ENCODE assay signal across 17 mouse cellular contexts in genomic region chr17:85088401-85088800, GRCm38 (mm10). TPM values are rescaled to one million over a fixed set of nuclear protein-coding genes. Genes with fewer than 3 reads are reported as not detected.
DNase-seq lines count a peak whose midpoint lies in the region; ATAC-seq and TF ChIP-seq lines count a peak whose summit lies in the region.
"Had no signal": no experiment of that assay in that cellular context is flagged by ENCODE, and none has a peak within 500 bp of the region (broad histone marks: within the 10 kb centered on the region; RNA-seq: fewer than 3 reads in every experiment).

No protein-coding gene starts in this region.

- peaks cover 9% of the 10 kb centered on the region for H3K4me1 ChIP-seq in forebrain, postnatal 0 days (ENCODE audit: insufficient read depth)
- no peaks in the 10 kb centered on the region; the same call in 1 of the 2 replicates for H3K4me1 ChIP-seq in forebrain, embryonic 11.5 days (replicated peaks; ENCODE audit: control insufficient read depth, insufficient read depth, low read length)
- peaks cover 31% of the 10 kb centered on the region for H3K4me1 ChIP-seq in hindbrain, embryonic 15.5 days (replicated peaks)
- no peaks in the 10 kb centered on the region for H3K4me1 ChIP-seq in hindbrain, embryonic 11.5 days (replicated peaks; ENCODE audit: control insufficient read depth, insufficient read depth, low read length)
- H3K4me1 ChIP-seq in cortical plate, adult 2 months (ENCODE audit: control insufficient read depth, insufficient read depth, low read length): peaks cover 7% of the 10 kb centered on the region
- peaks cover 16% of the 10 kb centered on the region for H3K4me1 ChIP-seq in midbrain, embryonic 14.5 days (ENCODE audit: control insufficient read depth, insufficient read depth, low read length)

- no peak overlapping the region for H3K9ac ChIP-seq in forebrain, postnatal 0 days
- no peak overlapping the region for H3K9ac ChIP-seq in forebrain, embryonic 11.5 days (ENCODE audit: low read length)
- H3K9ac ChIP-seq in hindbrain, embryonic 15.5 days: no peak overlapping the region
- no peak overlapping the region for H3K9ac ChIP-seq in hindbrain, embryonic 11.5 days (ENCODE audit: low read depth, low read length)
- H3K9ac ChIP-seq in midbrain, embryonic 14.5 days (replicated peaks; ENCODE audit: low read length): no peak overlapping the region
- H3K9ac ChIP-seq: limb, embryonic 13.5 days; liver, embryonic 14.5 days; stomach, embryonic 15.5 days had no signal

- TF ChIP-seq POLR2A in cortical plate, adult 2 months (IDR thresholded peaks at IDR 0.05; ENCODE audit: extremely low read depth, insufficient read depth, low read length): no peak

- ATAC-seq in forebrain, postnatal 0 days: no peak
- ATAC-seq in forebrain, embryonic 11.5 days (replicated peaks; ENCODE audit: low FRiP score): no peak
- ATAC-seq in hindbrain, embryonic 15.5 days (ENCODE audit: low FRiP score, low read depth): no peak
- ATAC-seq in hindbrain, embryonic 11.5 days (ENCODE audit: low FRiP score): no peak
- ATAC-seq in midbrain, embryonic 14.5 days (ENCODE audit: low FRiP score, low TSS enrichment): no peak
- ATAC-seq: forebrain, embryonic 14.5 days; intestine, embryonic 16.5 days had no signal

- no peak overlapping the region for H3K27ac ChIP-seq in forebrain, postnatal 0 days (ENCODE audit: low read depth, low read length)
- no peak overlapping the region for H3K27ac ChIP-seq in forebrain, embryonic 11.5 days (ENCODE audit: low read depth, low read length)
- no peak overlapping the region for H3K27ac ChIP-seq in hindbrain, embryonic 15.5 days (replicated peaks)
- no peak overlapping the region for H3K27ac ChIP-seq in hindbrain, embryonic 11.5 days (ENCODE audit: low read depth, low read length)
- H3K27ac ChIP-seq in cortical plate, adult 2 months (ENCODE audit: insufficient read depth, low read length): no peak overlapping the region
- H3K27ac ChIP-seq in midbrain, embryonic 14.5 days (replicated peaks; ENCODE audit: low read depth, low read length): no peak overlapping the region
- H3K27ac ChIP-seq: limb, embryonic 13.5 days; liver, embryonic 14.5 days; stomach, embryonic 15.5 days had no signal

- H3K4me2 ChIP-seq in forebrain, postnatal 0 days (ENCODE audit: low read depth): peak overlapping the region; percentile 72
- H3K4me2 ChIP-seq in forebrain, embryonic 11.5 days (ENCODE audit: low read depth, low read length, severe bottlenecking): no peak overlapping the region
- peak overlapping the region; percentile 88 for H3K4me2 ChIP-seq in hindbrain, embryonic 15.5 days
- H3K4me2 ChIP-seq in hindbrain, embryonic 11.5 days (replicated peaks; ENCODE audit: low read depth, low read length): no peak overlapping the region
- H3K4me2 ChIP-seq in midbrain, embryonic 14.5 days (ENCODE audit: low read length): peak overlapping the region; percentile 83

- WGBS in forebrain, postnatal 0 days: 86% methylated on average over 11 of the region's 11 CpGs
- 89% methylated on average over 11 of the region's 11 CpGs for WGBS in forebrain, embryonic 11.5 days
- 86% methylated on average over 11 of the region's 11 CpGs for WGBS in hindbrain, embryonic 15.5 days
- 92% methylated on average over 11 of the region's 11 CpGs for WGBS in hindbrain, embryonic 11.5 days
- WGBS in midbrain, embryonic 14.5 days: 81% methylated on average over 11 of the region's 11 CpGs

- no peaks in the 10 kb centered on the region for H3K27me3 ChIP-seq in forebrain, postnatal 0 days (ENCODE audit: insufficient read depth, low read length)
- no peaks in the 10 kb centered on the region for H3K27me3 ChIP-seq in forebrain, embryonic 11.5 days (ENCODE audit: control insufficient read depth, insufficient read depth, low read length)
- no peaks in the 10 kb centered on the region for H3K27me3 ChIP-seq in hindbrain, embryonic 15.5 days
- H3K27me3 ChIP-seq in hindbrain, embryonic 11.5 days (ENCODE audit: control insufficient read depth, insufficient read depth, low read length): no peaks in the 10 kb centered on the region
- H3K27me3 ChIP-seq in midbrain, embryonic 14.5 days (ENCODE audit: control insufficient read depth, insufficient read depth, low read length): no peaks in the 10 kb centered on the region
- H3K27me3 ChIP-seq: limb, embryonic 13.5 days; stomach, embryonic 15.5 days had no signal

- peak overlapping the region; percentile 93; the same call in 1 of the 2 replicates for H3K4me3 ChIP-seq in forebrain, postnatal 0 days (ENCODE audit: low read depth, low read length)
- no peak overlapping the region for H3K4me3 ChIP-seq in forebrain, embryonic 11.5 days (ENCODE audit: low read depth, low read length)
- H3K4me3 ChIP-seq in hindbrain, embryonic 15.5 days: 0 out of 2 replicates have a peak overlapping the region, but pooled peaks have one; percentile 86
- no peak overlapping the region for H3K4me3 ChIP-seq in hindbrain, embryonic 11.5 days (ENCODE audit: low read depth, low read length)
- peak overlapping the region; percentile 93; the same call in 1 of the 2 replicates for H3K4me3 ChIP-seq in cortical plate, adult 2 months (ENCODE audit: insufficient read depth, low read length)
- H3K4me3 ChIP-seq in midbrain, embryonic 14.5 days (replicated peaks; ENCODE audit: low read depth, low read length): no peak overlapping the region

- no peak for TF ChIP-seq CTCF in forebrain, postnatal 0 days (IDR thresholded peaks at IDR 0.05; ENCODE audit: low read depth)
- TF ChIP-seq CTCF in cortical plate, adult 2 months (IDR thresholded peaks at IDR 0.05; ENCODE audit: extremely low read depth, insufficient read depth, low read length): no peak

- no peak for DNase-seq in forebrain, postnatal 0 days
- no peak for DNase-seq in forebrain, embryonic 11.5 days (ENCODE audit: low spot score)
- DNase-seq in hindbrain, embryonic 11.5 days (ENCODE audit: low spot score): no peak
- DNase-seq in midbrain, embryonic 14.5 days: no peak
- DNase-seq in urinary bladder, adult 2 months (ENCODE audit: low spot score): no peak
- no peak for DNase-seq in lung, postnatal 36 days
- DNase-seq: adrenal gland, postnatal 10 days; B cell, adult 2 months; right cerebral cortex, postnatal 14 days; thymus, adult 2 months had no signal

- no peaks in the 10 kb centered on the region for H3K9me3 ChIP-seq in forebrain, postnatal 0 days (ENCODE audit: low read length)
- no peaks in the 10 kb centered on the region for H3K9me3 ChIP-seq in forebrain, embryonic 11.5 days (ENCODE audit: control insufficient read depth, low read length)
- no peaks in the 10 kb centered on the region for H3K9me3 ChIP-seq in hindbrain, embryonic 15.5 days
- no peaks in the 10 kb centered on the region for H3K9me3 ChIP-seq in hindbrain, embryonic 11.5 days (ENCODE audit: control insufficient read depth, low read length)
- no peaks in the 10 kb centered on the region for H3K9me3 ChIP-seq in midbrain, embryonic 14.5 days (ENCODE audit: control insufficient read depth, low read length)
- H3K9me3 ChIP-seq: limb, embryonic 13.5 days; stomach, embryonic 15.5 days had no signal

- H3K36me3 ChIP-seq in forebrain, postnatal 0 days (ENCODE audit: insufficient read depth): no peaks in the 10 kb centered on the region; the same call in 1 of the 2 replicates
- no peaks in the 10 kb centered on the region for H3K36me3 ChIP-seq in forebrain, embryonic 11.5 days (ENCODE audit: control insufficient read depth, insufficient read depth, low read length)
- H3K36me3 ChIP-seq in hindbrain, embryonic 15.5 days: no peaks in the 10 kb centered on the region
- H3K36me3 ChIP-seq in hindbrain, embryonic 11.5 days (ENCODE audit: control insufficient read depth, insufficient read depth, low read length): no peaks in the 10 kb centered on the region
- no peaks in the 10 kb centered on the region for H3K36me3 ChIP-seq in midbrain, embryonic 14.5 days (ENCODE audit: control insufficient read depth, insufficient read depth, low read length)
- H3K36me3 ChIP-seq: limb, embryonic 13.5 days; stomach, embryonic 15.5 days had no signal

RNA-seq across cellular contexts. Expression of gene Prepl, which starts 1.6 kb away (rescaled TPM):
- total RNA-seq in forebrain, postnatal 0 days (2014; rRNA removed): 70.4 and 107 TPM in 2 replicates
- polyA plus RNA-seq in forebrain, postnatal 0 days (2015; fragmentation: Nextera tagmentation; extraction: Ambion mirVana): 89.4 and 105 TPM in 2 replicates
- polyA plus RNA-seq in forebrain, embryonic 11.5 days (2014; fragmentation: Nextera tagmentation; extraction: Ambion mirVana): 45.2 and 46.4 TPM in 2 replicates
- polyA plus RNA-seq in hindbrain, embryonic 15.5 days (2015; fragmentation: Nextera tagmentation; extraction: Ambion mirVana): 115 and 129 TPM in 2 replicates
- 55.2 and 64.8 TPM in 2 replicates for polyA plus RNA-seq in hindbrain, embryonic 11.5 days (2014; fragmentation: Nextera tagmentation; extraction: Ambion mirVana)
- 259 and 262 TPM in 2 replicates for polyA plus RNA-seq in cortical plate, adult 2 months (2012; rRNA removed)
- polyA plus RNA-seq in midbrain, embryonic 14.5 days (2014; fragmentation: Nextera tagmentation; extraction: Ambion mirVana): 97.7 and 129 TPM in 2 replicates
- polyA plus RNA-seq in urinary bladder, adult 2 months (2012; rRNA removed): 32.5 and 35.4 TPM in 2 replicates

RNA-seq across cellular contexts. Expression of gene Camkmt, which starts 2.0 kb away (rescaled TPM):
- total RNA-seq in forebrain, postnatal 0 days (2014; rRNA removed): 11.6 and 14.3 TPM in 2 replicates
- 13.7 and 16.4 TPM in 2 replicates for polyA plus RNA-seq in forebrain, postnatal 0 days (2015; fragmentation: Nextera tagmentation; extraction: Ambion mirVana)
- 14.6 and 15.9 TPM in 2 replicates for polyA plus RNA-seq in forebrain, embryonic 11.5 days (2014; fragmentation: Nextera tagmentation; extraction: Ambion mirVana)
- 20.1 and 20.8 TPM in 2 replicates for polyA plus RNA-seq in hindbrain, embryonic 15.5 days (2015; fragmentation: Nextera tagmentation; extraction: Ambion mirVana)
- 15.3 and 16.7 TPM in 2 replicates for polyA plus RNA-seq in hindbrain, embryonic 11.5 days (2014; fragmentation: Nextera tagmentation; extraction: Ambion mirVana)
- polyA plus RNA-seq in cortical plate, adult 2 months (2012; rRNA removed): 6.8 and 7.0 TPM in 2 replicates
- 19.4 and 20.8 TPM in 2 replicates for polyA plus RNA-seq in midbrain, embryonic 14.5 days (2014; fragmentation: Nextera tagmentation; extraction: Ambion mirVana)
- polyA plus RNA-seq in urinary bladder, adult 2 months (2012; rRNA removed): 2.7 and 2.9 TPM in 2 replicates

Comparison
In these comparisons a context has a peak if more than half of its experiments do, and no peak if none do; other contexts are left out.
1. H3K4me2 ChIP-seq: peak in forebrain, postnatal 0 days (single experiment), hindbrain, embryonic 15.5 days (single experiment) and midbrain, embryonic 14.5 days (single experiment); none in forebrain, embryonic 11.5 days (single experiment) and hindbrain, embryonic 11.5 days (single experiment).
2. H3K4me3 ChIP-seq: peak in forebrain, postnatal 0 days (single experiment), hindbrain, embryonic 15.5 days (single experiment) and cortical plate, adult 2 months (single experiment); none in forebrain, embryonic 11.5 days (single experiment), hindbrain, embryonic 11.5 days (single experiment) and midbrain, embryonic 14.5 days (single experiment).